Mouse (Mus musculus): ENCODE measurements around the gene Phf7.

Phf7 gene

DNA sequence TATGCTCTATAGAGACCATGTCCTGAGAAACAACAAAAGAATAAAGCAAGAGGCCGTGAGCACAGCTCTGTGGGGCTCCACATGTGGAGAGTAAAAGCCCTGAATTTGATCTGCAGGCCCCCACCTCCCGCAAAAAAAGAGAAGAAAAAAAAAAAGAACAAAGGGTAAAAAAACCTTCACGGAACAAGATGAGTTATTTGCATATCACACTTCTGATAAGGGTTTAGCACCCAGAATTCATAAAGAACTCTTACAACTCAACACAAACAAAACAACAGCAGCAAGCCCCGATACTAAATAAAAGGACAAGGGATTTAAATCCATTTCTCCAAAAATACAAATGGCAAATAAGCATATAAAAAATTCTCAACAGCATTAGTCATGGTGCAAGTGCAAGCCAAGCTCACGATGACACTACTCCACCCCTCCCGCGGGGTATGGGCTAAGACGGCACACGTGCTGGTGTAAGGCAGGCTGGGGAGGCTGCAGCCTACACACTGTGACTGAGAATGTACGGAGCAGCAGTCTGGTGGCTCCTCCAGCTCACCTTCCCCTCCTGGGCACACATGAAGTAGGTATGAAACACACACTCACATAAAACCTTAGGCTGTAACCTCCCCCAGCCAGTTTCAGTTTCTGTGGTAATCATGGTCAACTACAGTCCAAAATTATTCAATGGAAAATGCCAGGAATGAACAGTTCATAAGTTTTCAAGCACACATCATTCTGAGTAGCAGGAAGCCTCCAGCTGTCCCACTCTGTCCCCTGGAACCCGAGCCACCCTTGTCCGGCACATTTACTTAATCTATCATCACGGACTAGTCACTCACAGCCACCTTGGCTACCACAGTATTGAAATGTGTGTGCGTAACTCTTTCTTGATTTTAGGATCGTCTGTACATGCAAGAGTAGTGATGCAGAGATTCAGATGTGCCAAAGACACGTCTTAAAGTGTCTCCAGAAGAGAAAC is 53.3 kb downstream of the Phf7 start:
- no peak for DNase-seq (ENCODE audit: low read depth, low spot score)

DNA sequence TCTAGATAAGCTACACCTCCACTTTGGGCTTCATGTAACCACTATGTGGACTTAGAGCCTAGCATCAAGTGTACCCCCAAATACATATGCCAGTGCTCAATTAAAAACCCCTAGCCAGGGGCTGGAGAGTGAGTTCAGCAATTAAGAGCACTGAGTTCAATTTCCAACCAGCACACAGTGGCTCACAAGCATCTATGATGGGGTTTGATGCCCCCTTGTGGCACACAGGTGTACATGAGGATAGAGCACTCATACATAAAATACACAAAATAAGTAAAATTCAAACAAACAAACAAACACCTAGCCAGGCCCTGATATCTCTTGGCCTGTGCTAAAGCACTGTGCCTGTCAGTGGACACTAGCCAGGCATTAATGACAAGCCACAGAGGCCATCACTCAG is 55.1 kb downstream of the Phf7 start:
- no peak for DNase-seq (ENCODE audit: low read depth, low spot score)

DNA sequence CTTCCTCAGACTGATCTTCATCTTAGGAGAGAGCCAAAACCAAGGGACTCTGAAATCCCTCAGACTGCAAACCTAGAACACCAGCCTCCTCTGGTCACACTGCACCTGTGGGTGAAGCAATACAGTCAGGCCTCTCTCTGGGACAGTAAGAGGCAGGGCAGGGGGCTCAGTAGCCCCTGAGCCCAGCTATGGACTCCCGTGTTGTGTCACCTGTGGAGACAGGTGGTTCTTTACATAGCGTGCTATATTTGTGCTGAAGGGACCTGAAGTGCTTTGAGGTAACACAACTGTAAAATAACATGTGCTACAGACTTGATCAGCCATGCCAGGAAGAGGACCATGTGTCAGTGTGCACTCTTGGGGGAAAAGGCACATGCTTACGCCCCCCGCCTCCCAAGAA is 55.6 kb downstream of the Phf7 start:
- DNase-seq (ENCODE audit: low read depth, low spot score): no peak

DNA sequence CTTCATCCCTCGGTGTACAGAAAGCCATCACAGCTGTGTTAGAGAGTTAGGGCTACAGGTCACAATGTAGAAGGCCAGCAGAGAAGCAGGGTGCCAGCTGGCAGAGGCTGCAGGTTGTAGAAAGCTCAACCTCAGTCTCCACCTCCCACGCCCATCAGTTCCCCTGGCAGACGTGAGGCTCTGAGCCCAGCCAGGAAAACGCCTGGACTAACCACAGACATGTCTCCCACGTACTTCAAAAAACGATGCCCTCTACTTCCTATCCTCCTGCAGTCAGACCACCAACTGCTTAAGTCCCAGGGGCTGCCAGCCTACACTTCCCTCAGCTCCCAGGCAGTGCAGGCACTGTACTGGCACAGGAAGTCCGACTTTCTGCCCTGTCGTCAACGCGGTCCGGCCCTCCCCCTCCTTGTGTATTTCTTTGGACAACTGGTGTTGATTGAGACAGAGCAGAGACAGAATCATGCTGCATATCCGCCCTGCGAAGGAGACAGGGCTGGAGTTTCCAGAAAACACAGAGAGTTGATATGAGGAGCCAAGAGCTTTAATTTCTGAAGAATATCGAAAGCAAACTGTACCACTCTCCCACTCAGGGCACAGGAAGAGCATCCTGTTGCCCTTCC is 56.1 kb downstream of the Phf7 start:
- no peak for DNase-seq (ENCODE audit: low read depth, low spot score)

DNA sequence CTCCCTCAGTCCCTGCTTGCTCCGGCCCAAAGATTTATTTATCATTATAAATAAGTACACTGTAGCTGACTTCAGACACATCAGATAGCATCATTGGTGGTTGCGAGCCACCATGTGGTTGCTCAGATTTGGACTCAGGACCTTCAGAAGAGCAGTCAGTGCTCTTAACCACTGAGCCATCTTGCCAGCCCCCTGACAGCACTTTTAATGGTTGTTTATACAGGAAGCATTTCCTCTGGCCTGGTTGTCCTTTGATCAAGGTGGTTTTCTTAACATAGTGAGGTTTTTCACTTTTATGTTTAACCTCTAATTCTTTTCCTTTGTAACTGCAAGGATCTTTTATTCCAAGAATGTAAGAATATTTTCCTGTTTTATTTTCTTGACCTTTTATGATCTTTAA is 56.7 kb downstream of the Phf7 start:
- DNase-seq (ENCODE audit: low read depth, low spot score): no peak

DNA sequence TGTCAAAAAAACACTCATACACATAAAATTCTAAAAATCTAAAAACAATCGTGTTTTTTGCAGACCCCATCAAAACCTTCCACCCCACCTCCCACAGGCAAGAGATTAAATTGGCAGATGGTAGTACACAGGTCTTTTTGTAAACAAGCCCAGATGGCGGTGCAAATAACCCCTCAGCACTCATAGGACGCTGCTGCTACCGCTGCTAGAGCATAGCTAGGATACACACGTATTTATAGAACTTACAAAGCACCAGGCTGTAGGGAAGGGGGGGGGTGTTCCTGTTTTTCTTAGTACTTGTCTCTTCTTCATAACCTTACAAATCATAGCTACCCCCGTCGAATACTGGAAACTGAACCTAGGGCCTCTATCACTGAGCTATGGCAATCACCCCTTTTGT is 57.3 kb downstream of the Phf7 start:
- no peak for DNase-seq (ENCODE audit: low read depth, low spot score)

DNA sequence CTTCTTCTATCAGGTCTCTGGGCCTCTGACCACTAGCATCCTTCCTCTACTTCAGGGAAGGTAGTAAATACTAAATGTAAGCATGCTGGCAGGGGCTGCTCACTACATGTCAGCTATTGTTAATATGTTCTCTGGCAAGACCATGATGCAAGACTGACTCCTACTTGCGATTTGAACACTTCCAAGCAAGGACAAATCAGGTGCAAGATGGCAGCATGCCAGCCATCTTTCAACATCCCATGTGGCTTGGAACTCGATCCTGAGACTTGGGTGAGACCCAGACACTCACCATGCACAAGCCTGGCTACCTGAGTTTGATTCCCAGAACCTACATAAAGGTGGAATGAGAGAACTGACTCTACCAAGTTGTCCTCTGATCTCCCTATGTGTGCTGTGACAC is 59.2 kb downstream of the Phf7 start:
- no peak for DNase-seq (ENCODE audit: low read depth, low spot score)

DNA sequence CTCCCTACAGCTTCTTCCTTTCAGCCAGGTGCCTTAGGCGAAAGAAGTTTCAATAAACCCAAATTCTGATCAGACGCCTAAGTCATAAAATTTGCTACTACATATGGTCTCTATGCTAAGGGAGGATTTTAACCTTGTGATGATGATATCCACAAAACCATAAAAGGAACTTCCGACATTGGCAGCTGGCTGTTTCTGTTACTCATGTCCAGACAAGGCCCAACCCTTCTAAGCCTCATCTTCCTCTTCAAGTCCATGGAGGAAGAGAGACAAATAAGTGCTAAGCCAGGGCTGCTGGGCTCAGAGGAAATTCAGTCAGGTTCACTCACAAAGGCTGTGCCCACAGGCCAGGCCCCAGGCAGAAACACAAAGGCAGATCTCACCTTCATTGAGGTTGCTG is 61.8 kb downstream of the Phf7 start:
- DNase-seq (ENCODE audit: low read depth, low spot score): no peak

DNA sequence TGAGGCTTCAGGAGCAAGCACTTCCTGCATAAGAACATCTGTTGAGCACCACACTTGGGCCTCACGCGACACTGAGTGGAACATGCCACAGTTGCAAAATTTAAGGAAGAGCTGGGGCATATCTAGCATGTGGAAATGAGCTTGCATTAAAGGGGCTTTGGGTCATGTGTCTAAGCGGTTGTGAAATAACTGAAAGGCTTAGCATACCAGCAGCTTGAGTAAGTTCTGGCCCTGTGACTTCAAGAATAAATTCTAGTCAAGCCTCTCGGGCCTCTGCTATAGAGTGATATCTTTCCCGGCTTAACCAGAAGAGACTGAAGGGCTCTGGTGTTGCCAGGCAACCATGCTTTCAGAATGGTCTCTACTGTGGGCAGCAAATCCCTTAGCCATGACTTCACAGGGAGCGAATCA is 62.3 kb downstream of the Phf7 start:
- no peak for DNase-seq (ENCODE audit: low read depth, low spot score)

Data from retina, adult 2 months (tissue).